ENCODE assay signal across 13 mouse cellular contexts in genomic region chr10:12700576-12700975, GRCm38 (mm10).
DNase-seq lines count a peak whose midpoint lies in the region; ATAC-seq and TF ChIP-seq lines count a peak whose summit lies in the region.
"Had no signal": no experiment of that assay in that cellular context is flagged by ENCODE, and none has a peak within 500 bp of the region (broad histone marks: within the 10 kb centered on the region; RNA-seq: fewer than 3 reads in every experiment).

No protein-coding gene starts in this region.

- no peak for TF ChIP-seq EP300 in MEL (IDR thresholded peaks at IDR 0.05; ENCODE audit: low read depth in 1 of 2, low read length in 2 of 2)

- H3K9me3 ChIP-seq in heart, embryonic 12.5 days (replicated peaks) = no peaks in the 10 kb centered on the region
- H3K9me3 ChIP-seq in lung, embryonic 14.5 days (ENCODE audit: low read depth, low read length) = no peaks in the 10 kb centered on the region
- no peaks in the 10 kb centered on the region for H3K9me3 ChIP-seq in MEL (replicated peaks; ENCODE audit: insufficient read depth, low read length)
- H3K9me3 ChIP-seq: G1E; liver, embryonic 15.5 days had no signal

- DNase-seq in heart, adult 11 months = peak; percentile 55
- DNase-seq in lung, embryonic 14.5 days = peak; percentile 17
- no peak for DNase-seq in lung, adult 2 months
- DNase-seq in MEL (ENCODE audit: low read depth, low spot score) = peak; percentile 57
- DNase-seq in splenic B cell, adult 2 months (ENCODE audit: low read depth, low spot score) = peak; percentile 45
- no peak for DNase-seq in cerebellum, adult 8-10 months
- no peak for DNase-seq in frontal cortex, postnatal 25 days (ENCODE audit: low spot score in 2 of 2)
- DNase-seq: layer of hippocampus, adult 9-11 months had no signal

- H3K4me2 ChIP-seq in heart, embryonic 12.5 days = no peak overlapping the region
- H3K4me2 ChIP-seq in lung, embryonic 14.5 days = no peak overlapping the region
- H3K4me2 ChIP-seq: liver, embryonic 15.5 days had no signal

- peaks cover 21% of the 10 kb centered on the region for H3K36me3 ChIP-seq in heart, embryonic 12.5 days
- H3K36me3 ChIP-seq in lung, embryonic 14.5 days (ENCODE audit: insufficient read depth) = peaks cover 12% of the 10 kb centered on the region
- H3K36me3 ChIP-seq in MEL (ENCODE audit: control insufficient read depth in 1 of 2, insufficient read depth in 2 of 2, low read length in 2 of 2) = peaks cover 0 to 16% of the 10 kb centered on the region in 2 experiments; a peak in 3 of 4 replicates
- peaks cover 5% of the 10 kb centered on the region; the same call in 1 of the 2 replicates for H3K36me3 ChIP-seq in splenic B cell, adult 2 months (ENCODE audit: control insufficient read depth, insufficient read depth, low read length, poor library complexity, severe bottlenecking)

- no peaks in the 10 kb centered on the region for H3K27me3 ChIP-seq in heart, embryonic 12.5 days (replicated peaks)
- no peaks in the 10 kb centered on the region for H3K27me3 ChIP-seq in lung, embryonic 14.5 days (ENCODE audit: insufficient read depth, low read length)
- H3K27me3 ChIP-seq in MEL (ENCODE audit: control insufficient read depth in 1 of 2, insufficient read depth in 2 of 2, low read length in 2 of 2) = no peaks in the 10 kb centered on the region
- H3K27me3 ChIP-seq in splenic B cell, adult 2 months (ENCODE audit: control insufficient read depth, insufficient read depth, low read length, poor library complexity, severe bottlenecking) = no peaks in the 10 kb centered on the region
- H3K27me3 ChIP-seq: liver, embryonic 15.5 days had no signal

- no peak for TF ChIP-seq POLR2A in lung, adult 2 months (IDR thresholded peaks at IDR 0.05; ENCODE audit: borderline replicate concordance, extremely low read depth, low read depth, low read length)
- no peak for TF ChIP-seq POLR2A in MEL (IDR thresholded peaks at IDR 0.05; ENCODE audit: control insufficient read depth in 1 of 2, insufficient read depth in 1 of 2, low read depth in 1 of 2, low read length in 2 of 2, poor library complexity in 1 of 2)

- ATAC-seq in heart, embryonic 12.5 days (ENCODE audit: insufficient number of reproducible peaks, low FRiP score) = no peak
- ATAC-seq in lung, embryonic 14.5 days (ENCODE audit: insufficient read depth) = no peak
- ATAC-seq: hindbrain, embryonic 16.5 days; midbrain, embryonic 16.5 days had no signal

- 79% methylated on average over 3 of the region's 3 CpGs for WGBS in heart, embryonic 12.5 days
- WGBS in lung, embryonic 14.5 days = 86% methylated on average over 3 of the region's 3 CpGs
- 83% methylated on average over 3 of the region's 3 CpGs for WGBS in lung, adult 2 months

- peaks cover 36% of the 10 kb centered on the region for H3K4me1 ChIP-seq in heart, embryonic 12.5 days (replicated peaks)
- 0 out of 2 replicates have a peak, but pooled peaks cover 5% of the 10 kb centered on the region for H3K4me1 ChIP-seq in lung, embryonic 14.5 days (ENCODE audit: insufficient read depth)
- no peaks in the 10 kb centered on the region; the same call in 1 of the 2 replicates for H3K4me1 ChIP-seq in lung, adult 2 months (ENCODE audit: control insufficient read depth, insufficient read depth, low read length)
- peaks cover 0 to 18% of the 10 kb centered on the region in 2 experiments; a peak in 3 of 4 replicates for H3K4me1 ChIP-seq in MEL (ENCODE audit: control insufficient read depth in 1 of 2, insufficient read depth in 2 of 2, low read length in 2 of 2)
- H3K4me1 ChIP-seq: liver, embryonic 15.5 days had no signal

- peak; percentile 37; the same call in 1 of the 2 replicates for TF ChIP-seq CTCF in lung, embryonic 14.5 days (IDR thresholded peaks at IDR 0.05; ENCODE audit: low read depth)
- no peak for TF ChIP-seq CTCF in lung, adult 2 months (IDR thresholded peaks at IDR 0.05; ENCODE audit: insufficient read depth, low read length)
- TF ChIP-seq CTCF in MEL (IDR thresholded peaks at IDR 0.05 in 2 of 3, conservative IDR thresholded peaks at IDR 0.05 in 1 of 3; ENCODE audit: control insufficient read depth in 1 of 3, insufficient read depth in 1 of 3, low read depth in 2 of 3, low read length in 3 of 3, poor library complexity in 1 of 3, severe bottlenecking in 1 of 3) = peak; percentile 31 to 73 (median 48)

- H3K79me2 ChIP-seq in MEL (ENCODE audit: control insufficient read depth, insufficient read depth, low read length, poor library complexity) = no peaks in the 10 kb centered on the region

- no peak overlapping the region for H3K9ac ChIP-seq in heart, embryonic 12.5 days
- no peak overlapping the region for H3K9ac ChIP-seq in lung, embryonic 14.5 days
- no peak overlapping the region for H3K9ac ChIP-seq in MEL (ENCODE audit: control insufficient read depth, low read depth, low read length, poor library complexity, severe bottlenecking)
- H3K9ac ChIP-seq: liver, embryonic 15.5 days had no signal

- no peak overlapping the region for H3K27ac ChIP-seq in heart, embryonic 12.5 days (ENCODE audit: poor library complexity, severe bottlenecking)
- no peak overlapping the region for H3K27ac ChIP-seq in lung, embryonic 14.5 days (ENCODE audit: low read depth)
- no peak overlapping the region for H3K27ac ChIP-seq in MEL (ENCODE audit: control insufficient read depth, low read depth, low read length)
- H3K27ac ChIP-seq: liver, embryonic 15.5 days had no signal

- no peak overlapping the region for H3K4me3 ChIP-seq in heart, embryonic 12.5 days
- H3K4me3 ChIP-seq in lung, embryonic 14.5 days (ENCODE audit: low read depth, low read length) = no peak overlapping the region
- no peak overlapping the region for H3K4me3 ChIP-seq in lung, adult 2 months (replicated peaks; ENCODE audit: extremely low read depth, low read depth, low read length)
- H3K4me3 ChIP-seq in MEL (ENCODE audit: control insufficient read depth in 1 of 2, insufficient read depth in 1 of 2, low read depth in 2 of 2, low read length in 2 of 2) = no peak overlapping the region
- H3K4me3 ChIP-seq: liver, embryonic 15.5 days had no signal

- TF ChIP-seq RAD21 in MEL (IDR thresholded peaks at IDR 0.05; ENCODE audit: low read depth, low read length) = no peak; the same call in 1 of the 2 replicates

TF ChIP-seq in MEL, 35 proteins besides CTCF, POLR2A, EP300 and RAD21:
- TF ChIP-seq RCOR1 (IDR thresholded peaks at IDR 0.05; ENCODE audit: low read depth, low read length) = no peak
- no peak for TF ChIP-seq GATA1 (IDR thresholded peaks at IDR 0.05; ENCODE audit: low read depth, low read length)
- TF ChIP-seq SMC3 (IDR thresholded peaks at IDR 0.05; ENCODE audit: low read depth, low read length) = peak; percentile 19; the same call in 1 of the 2 replicates
- TF ChIP-seq CHD1 (IDR thresholded peaks at IDR 0.05; ENCODE audit: low read depth, low read length) = no peak
- TF ChIP-seq USF2 (IDR thresholded peaks at IDR 0.05; ENCODE audit: borderline replicate concordance in 1 of 2, insufficient read depth in 1 of 2, low read depth in 1 of 2, low read length in 2 of 2) = no peak

Comparison
In these comparisons a context has a peak if more than half of its experiments do, and no peak if none do; other contexts are left out.
1. DNase-seq: peak in heart, adult 11 months (single experiment), lung, embryonic 14.5 days (single experiment), MEL (single experiment) and splenic B cell, adult 2 months (single experiment); none in lung, adult 2 months (single experiment), cerebellum, adult 8-10 months (single experiment) and frontal cortex, postnatal 25 days (0 of 2).